Mouse (Mus musculus): ENCODE measurements around the gene Npas1. TPM values are rescaled to one million over a fixed set of nuclear protein-coding genes. Genes with fewer than 3 reads are reported as not detected.

Npas1 gene
- total and polyA plus RNA-seq, 2 experiments from 2014 or later, result 10.1 to 12.6 TPM

- H3K9me3 ChIP-seq (ENCODE audit: low read length), result no peaks in the 10 kb centered on the region
- 2% methylated on average over 14 of the region's 14 CpGs for WGBS
- no peak overlapping the region for H3K9ac ChIP-seq
- ATAC-seq (peak; percentile 70), DNase-seq (peak; percentile 88)
- no peaks in the 10 kb centered on the region; the same call in 1 of the 2 replicates for H3K27me3 ChIP-seq (ENCODE audit: insufficient read depth, low read length)
- H3K4me1 ChIP-seq (ENCODE audit: insufficient read depth), result 0 out of 2 replicates have a peak, but pooled peaks cover 2% of the 10 kb centered on the region
- no peaks in the 10 kb centered on the region for H3K36me3 ChIP-seq (ENCODE audit: insufficient read depth)
- no peak overlapping the region for H3K4me2 ChIP-seq (ENCODE audit: low read depth)
- no peak overlapping the region for H3K27ac ChIP-seq (ENCODE audit: low read depth, low read length)
- no peak overlapping the region for H3K4me3 ChIP-seq (ENCODE audit: low read depth, low read length)
- peak; percentile 94 for TF ChIP-seq CTCF (IDR thresholded peaks at IDR 0.05; ENCODE audit: low read depth)
Measured at GRCm38 (mm10) chr7:16463214-16463613, 14.3 kb downstream of the Npas1 start.

DNA sequence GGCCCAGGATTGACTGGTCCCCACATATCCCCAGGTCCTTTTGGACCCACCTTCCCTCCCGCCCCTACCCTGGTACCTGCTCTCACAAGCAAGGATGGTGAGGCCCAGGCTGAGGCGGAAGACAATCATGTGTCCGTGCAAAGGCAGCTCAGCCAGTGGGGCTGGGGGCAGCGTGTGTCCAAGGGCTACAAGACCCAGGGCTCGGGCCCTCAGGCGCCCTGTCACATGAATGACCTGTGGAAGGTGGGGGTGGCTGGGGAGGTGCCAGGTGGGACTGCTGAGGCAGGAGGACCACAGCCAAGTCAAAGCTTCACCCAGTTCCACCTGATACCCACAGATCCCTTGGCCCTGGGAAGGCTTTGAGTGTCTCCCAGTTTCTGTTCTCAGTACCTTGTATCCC, 15.8 kb downstream of the Npas1 start:
- H3K9ac ChIP-seq, result no peak overlapping the region
- no peak for DNase-seq
- H3K4me3 ChIP-seq (ENCODE audit: low read depth, low read length), result no peak overlapping the region
- WGBS, result 78% methylated on average over 6 of the region's 6 CpGs
- no peak for TF ChIP-seq CTCF (IDR thresholded peaks at IDR 0.05; ENCODE audit: low read depth)
- no peaks in the 10 kb centered on the region for H3K9me3 ChIP-seq (ENCODE audit: low read length)
- no peak overlapping the region for H3K27ac ChIP-seq (ENCODE audit: low read depth, low read length)
- no peaks in the 10 kb centered on the region for H3K4me1 ChIP-seq (ENCODE audit: insufficient read depth)
- no peak for ATAC-seq
- H3K27me3 ChIP-seq (ENCODE audit: insufficient read depth, low read length), result no peaks in the 10 kb centered on the region; the same call in 1 of the 2 replicates
- H3K36me3 ChIP-seq (ENCODE audit: insufficient read depth), result no peaks in the 10 kb centered on the region; the same call in 1 of the 2 replicates
- H3K4me2 ChIP-seq (ENCODE audit: low read depth), result no peak overlapping the region

DNA sequence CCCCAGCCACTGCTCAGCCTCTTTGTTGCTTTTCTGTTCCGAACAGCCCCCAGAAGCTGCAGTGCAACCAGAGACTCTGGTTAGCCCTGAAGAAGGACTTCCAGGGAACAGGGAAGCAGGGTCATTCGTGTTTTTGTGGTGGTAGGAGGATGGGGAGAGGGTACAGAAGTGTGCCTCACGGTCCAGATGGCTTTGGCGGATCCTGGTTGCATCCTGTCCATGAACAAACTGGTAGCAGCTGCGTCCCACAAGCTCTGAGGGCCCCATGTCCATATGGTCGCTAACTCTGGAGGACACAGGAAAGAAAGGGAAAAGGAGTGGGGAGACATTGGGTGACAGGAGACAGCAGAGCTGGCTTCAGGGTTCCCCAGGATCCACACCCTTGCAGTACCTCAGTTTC, 16.4 kb downstream of the Npas1 start:
- Histone ChIP-seq H3K36me3 (ENCODE audit: insufficient read depth) (peaks cover 3% of the 10 kb centered on the region; the same call in 1 of the 2 replicates), H3K27ac (ENCODE audit: low read depth, low read length) (no peak overlapping the region), H3K4me1 (ENCODE audit: insufficient read depth) (no peaks in the 10 kb centered on the region), H3K4me3 (ENCODE audit: low read depth, low read length) (no peak overlapping the region), H3K27me3 (ENCODE audit: insufficient read depth, low read length) (no peaks in the 10 kb centered on the region; the same call in 1 of the 2 replicates), H3K9me3 (ENCODE audit: low read length) (no peaks in the 10 kb centered on the region), H3K4me2 (ENCODE audit: low read depth) (no peak overlapping the region), H3K9ac (no peak overlapping the region)
- TF ChIP-seq CTCF (IDR thresholded peaks at IDR 0.05; ENCODE audit: low read depth), result no peak
- ATAC-seq (no peak), DNase-seq (no peak)
- 68% methylated on average over 6 of the region's 6 CpGs for WGBS

GRCm38 (mm10) chr7:16460566-16460965, 17.0 kb downstream of the Npas1 start:
- H3K4me2 ChIP-seq (ENCODE audit: low read depth), result no peak overlapping the region
- H3K9me3 ChIP-seq (ENCODE audit: low read length), result no peaks in the 10 kb centered on the region
- H3K27me3 ChIP-seq (ENCODE audit: insufficient read depth, low read length), result no peaks in the 10 kb centered on the region; the same call in 1 of the 2 replicates
- DNase-seq, result no peak
- H3K4me1 ChIP-seq (ENCODE audit: insufficient read depth), result no peaks in the 10 kb centered on the region
- H3K36me3 ChIP-seq (ENCODE audit: insufficient read depth), result peaks cover 9% of the 10 kb centered on the region
- no peak overlapping the region for H3K9ac ChIP-seq
- no peak overlapping the region for H3K4me3 ChIP-seq (ENCODE audit: low read depth, low read length)
- no peak overlapping the region for H3K27ac ChIP-seq (ENCODE audit: low read depth, low read length)
- no peak for ATAC-seq
- WGBS, result 71% methylated on average over 13 of the region's 13 CpGs
- TF ChIP-seq CTCF (IDR thresholded peaks at IDR 0.05; ENCODE audit: low read depth), result no peak

- Histone ChIP-seq H3K27ac (ENCODE audit: low read depth, low read length) (no peak overlapping the region), H3K36me3 (ENCODE audit: insufficient read depth) (peaks cover 16% of the 10 kb centered on the region), H3K4me3 (ENCODE audit: low read depth, low read length) (no peak overlapping the region), H3K4me2 (ENCODE audit: low read depth) (no peak overlapping the region), H3K9ac (no peak overlapping the region), H3K9me3 (ENCODE audit: low read length) (no peaks in the 10 kb centered on the region), H3K4me1 (ENCODE audit: insufficient read depth) (peaks cover 7% of the 10 kb centered on the region), H3K27me3 (ENCODE audit: insufficient read depth, low read length) (no peaks in the 10 kb centered on the region)
- DNase-seq (no peak), ATAC-seq (no peak)
- WGBS, result 91% methylated on average over 5 of the region's 5 CpGs
- no peak for TF ChIP-seq CTCF (IDR thresholded peaks at IDR 0.05; ENCODE audit: low read depth)
Measured at GRCm38 (mm10) chr7:16456289-16456688, 21.2 kb downstream of the Npas1 start.

GRCm38 (mm10) chr7:16455016-16455415, 22.5 kb downstream of the Npas1 start:
- Histone ChIP-seq H3K27ac (ENCODE audit: low read depth, low read length) (no peak overlapping the region), H3K4me3 (ENCODE audit: low read depth, low read length) (no peak overlapping the region), H3K36me3 (ENCODE audit: insufficient read depth) (peaks cover 16% of the 10 kb centered on the region), H3K9ac (no peak overlapping the region), H3K4me1 (ENCODE audit: insufficient read depth) (peaks cover 7% of the 10 kb centered on the region), H3K27me3 (ENCODE audit: insufficient read depth, low read length) (no peaks in the 10 kb centered on the region), H3K9me3 (ENCODE audit: low read length) (no peaks in the 10 kb centered on the region), H3K4me2 (ENCODE audit: low read depth) (no peak overlapping the region)
- TF ChIP-seq CTCF (IDR thresholded peaks at IDR 0.05; ENCODE audit: low read depth), result no peak
- DNase-seq (no peak), ATAC-seq (no peak)
- WGBS, result 97% methylated on average over 14 of the region's 14 CpGs

GRCm38 (mm10) chr7:16453118-16453711, 24.3 kb downstream of the Npas1 start:
- Histone ChIP-seq H3K36me3 (ENCODE audit: insufficient read depth) (peaks cover 16% of the 10 kb centered on the region), H3K9me3 (ENCODE audit: low read length) (no peaks in the 10 kb centered on the region), H3K9ac (peak overlapping the region; percentile 65), H3K4me2 (ENCODE audit: low read depth) (peak overlapping the region; percentile 72), H3K27ac (ENCODE audit: low read depth, low read length) (peak overlapping the region; percentile 76), H3K27me3 (ENCODE audit: insufficient read depth, low read length) (no peaks in the 10 kb centered on the region), H3K4me3 (ENCODE audit: low read depth, low read length) (peak overlapping the region; percentile 68), H3K4me1 (ENCODE audit: insufficient read depth) (peaks cover 7% of the 10 kb centered on the region)
- no peak for TF ChIP-seq CTCF (IDR thresholded peaks at IDR 0.05; ENCODE audit: low read depth)
- 0% methylated on average over 23 of the region's 23 CpGs for WGBS
- ATAC-seq, result peak; percentile 74
- DNase-seq, result peak; percentile 83

All from forebrain, postnatal 0 days (tissue).